Mouse (Mus musculus) stomach, postnatal 0 days (tissue): ENCODE measurements around the gene Kif21b.

Experiments used
- CTCF ChIP-seq: IDR thresholded peaks from 2 replicates; pipeline ENCODE4 v1.5.1; 2016; ENCODE audit warnings: antibody characterized with exemption, low read depth, mild to moderate bottlenecking, moderate library complexity
- EP300 ChIP-seq: optimal IDR thresholded peaks from 2 replicates; pipeline ENCODE3; 2016; ENCODE audit warnings: antibody characterized with exemption

GRCm38 (mm10) chr1:136223758-136224342 lies 92.7 kb downstream of the Kif21b start:
- TF ChIP-seq CTCF: no peak
- no peak for TF ChIP-seq EP300
